Mouse (Mus musculus) limb, embryonic 13.5 days (tissue): ENCODE results near the gene Elp6. TPM values are rescaled to one million over a fixed set of nuclear protein-coding genes. Genes with fewer than 3 reads are reported as not detected.

Source experiments
- microRNA-seq: library from miRNA; unstranded; fragments of <30 nt; microRNA quantifications from one replicate; pipeline ENCODE4, GENCODE M21; 2016
- polyA plus RNA-seq: library from polyadenylated mRNA; unstranded; fragments of >200 nt; fragmentation: Nextera tagmentation; extraction: Ambion mirVana; gene quantifications from 2 replicates; pipeline ENCODE4 v1.2.1, GENCODE M21; 2015

Elp6 gene
- polyA plus RNA-seq, 1 experiment from 2014 or later = 35.8 TPM

Small RNA genes within 50 kb of the gene (microRNA-seq; reads per million reads assigned to microRNA genes)
- gene Mir6236 = 73.5 reads per million, percentile 49 among the genes with 10 or more reads in this experiment

Other genes starting within 250 kb of the Elp6 start
- gene Smarcc1, start 187.5 kb upstream of the Elp6 start, polyA plus RNA-seq = 174 and 188 TPM in 2 replicates
- 158 TPM in 2 replicates for gene Dhx30, start 187.3 kb upstream of the Elp6 start, polyA plus RNA-seq
- gene Cspg5, start 61.4 kb upstream of the Elp6 start, polyA plus RNA-seq = 3.7 and 4.5 TPM in 2 replicates
- gene Scap, start 28.1 kb downstream of the Elp6 start, polyA plus RNA-seq = 39.7 and 40.2 TPM in 2 replicates
- 17.7 and 17.9 TPM in 2 replicates for gene Ptpn23, start 103.0 kb downstream of the Elp6 start, polyA plus RNA-seq
- gene Ngp, start 114.6 kb downstream of the Elp6 start, polyA plus RNA-seq = 0.97 and 0.98 TPM in 2 replicates
- gene Klhl18, start 171.5 kb downstream of the Elp6 start, polyA plus RNA-seq = 9.3 and 9.9 TPM in 2 replicates
- gene Kif9, start 171.8 kb downstream of the Elp6 start, polyA plus RNA-seq = 1.1 TPM in 2 replicates
- gene Setd2, start 227.4 kb downstream of the Elp6 start, polyA plus RNA-seq = 43.3 and 45.0 TPM in 2 replicates